Mouse (Mus musculus): ENCODE measurements around the gene Slc9b2.

Slc9b2 gene

GRCm38 (mm10) chr3:135379868-135380267 lies 72.4 kb downstream of the Slc9b2 start:
- in situ Hi-C loops (cut with MboI; ENCODE audit: low pct_unique_long_range_greater_than_20kb in 1 of 2, low sequenced_read_pairs in 2 of 2, unreplicated experiment in 1 of 2), result no loop called here

DNA sequence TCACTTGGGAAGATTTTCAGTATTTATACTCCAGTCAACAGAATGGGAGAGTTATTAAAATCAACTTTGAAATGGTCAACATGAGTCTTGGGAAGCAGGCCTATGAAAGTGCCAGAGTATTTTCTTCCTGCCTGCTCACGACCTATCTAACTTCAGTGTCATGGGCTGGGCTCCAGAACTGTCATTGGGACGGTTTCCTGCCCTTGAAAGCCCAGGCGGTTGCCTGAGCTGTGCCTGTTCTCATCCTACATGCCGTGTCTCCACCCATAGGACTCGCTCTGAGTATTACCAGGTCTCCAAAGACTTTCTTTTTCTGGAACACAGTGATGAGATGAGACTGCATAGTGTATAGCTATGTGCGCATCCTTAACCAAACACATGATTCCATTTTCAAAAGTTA lies 85.7 kb downstream of the Slc9b2 start:
- in situ Hi-C loops (cut with MboI; ENCODE audit: low pct_unique_long_range_greater_than_20kb in 1 of 2, low sequenced_read_pairs in 2 of 2, unreplicated experiment in 1 of 2), result loop anchor here in 1 of 2 experiments (10.0 kb wide), 1 partner anchor 342 kb away; no protein-coding TSS in a partner anchor
